Mouse (Mus musculus) liver, postnatal 0 days (tissue): Measurements from ENCODE around the gene Plxdc2.

Experiments used
- CTCF ChIP-seq: sonication (generic); IDR thresholded peaks from 2 replicates; pipeline ENCODE4 v1.5.1; 2016; ENCODE audit warnings: antibody characterized with exemption, low read depth
- EP300 ChIP-seq: IDR thresholded peaks from 2 replicates; pipeline ENCODE4 v1.6.1; 2016; ENCODE audit warnings: antibody characterized with exemption, low read depth, mild to moderate bottlenecking

GRCm38 (mm10) chr2:16738241-16738640 lies 382.1 kb downstream of the Plxdc2 start:
- TF ChIP-seq CTCF (no peak), EP300 (no peak)
